Mouse (Mus musculus) lung, postnatal 4 days (tissue): ENCODE measurements at regions not wholly inside any gene's neighbourhood (a gene's known extent, or its start where the extent isn't known, plus 50 kb on each side); places are given as distances from the start of the nearest gene placed in this dataset.
A peak's percentile ranks its signal among the peaks of the same experiment; 100 is the strongest.

ENCODE experiments used
- DNase-seq, 2 experiments: peaks; one replicate each; pipeline ENCODE4 v3.0.0; 2021

DNA sequence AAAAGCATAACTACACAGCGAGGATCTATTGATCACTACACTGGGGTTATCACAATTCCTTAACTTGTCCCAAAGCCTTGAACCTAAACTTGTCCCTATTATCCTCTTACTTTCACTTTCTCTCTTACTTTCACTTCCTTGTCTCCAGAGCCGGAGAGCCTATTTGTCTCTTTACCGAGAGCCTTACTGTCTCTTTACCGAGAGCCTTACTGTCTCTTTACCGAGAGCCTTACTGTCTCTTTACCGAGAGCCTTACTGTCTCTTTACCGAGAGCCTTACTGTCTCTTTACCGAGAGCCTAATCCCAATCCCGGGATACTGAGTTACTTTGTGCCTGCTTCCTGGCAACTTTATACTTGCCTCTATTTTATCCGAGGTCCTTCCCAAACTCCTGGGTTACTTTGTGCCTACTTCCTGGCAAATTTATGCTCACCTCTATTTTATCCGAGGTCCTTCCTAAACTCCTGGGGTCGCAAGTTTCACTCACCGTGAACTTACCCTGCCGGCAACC is 335.3 kb upstream of the Ccng1 start:
- peak in 1 of 2 experiments; percentile 31 for DNase-seq

DNA sequence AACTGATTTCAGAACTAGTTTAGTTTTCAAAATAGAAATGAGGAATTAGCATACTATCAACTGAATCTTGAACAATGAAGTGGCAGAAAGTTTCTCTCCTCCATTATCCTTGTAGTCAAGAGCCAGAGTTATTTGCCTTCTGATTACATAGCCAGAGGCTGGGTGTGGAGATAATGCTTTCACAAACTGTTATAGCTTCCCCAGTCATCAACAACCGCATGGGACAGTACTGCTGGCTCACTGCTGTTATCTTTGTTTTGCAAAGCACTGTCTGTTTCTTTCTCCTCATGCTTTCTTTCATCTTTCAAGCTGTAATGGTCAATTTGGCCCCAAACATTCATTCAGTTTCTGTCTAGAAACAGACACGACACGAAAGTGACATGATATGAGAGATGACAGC is 308.5 kb upstream of the Ccng1 start:
- no peak for DNase-seq

DNA sequence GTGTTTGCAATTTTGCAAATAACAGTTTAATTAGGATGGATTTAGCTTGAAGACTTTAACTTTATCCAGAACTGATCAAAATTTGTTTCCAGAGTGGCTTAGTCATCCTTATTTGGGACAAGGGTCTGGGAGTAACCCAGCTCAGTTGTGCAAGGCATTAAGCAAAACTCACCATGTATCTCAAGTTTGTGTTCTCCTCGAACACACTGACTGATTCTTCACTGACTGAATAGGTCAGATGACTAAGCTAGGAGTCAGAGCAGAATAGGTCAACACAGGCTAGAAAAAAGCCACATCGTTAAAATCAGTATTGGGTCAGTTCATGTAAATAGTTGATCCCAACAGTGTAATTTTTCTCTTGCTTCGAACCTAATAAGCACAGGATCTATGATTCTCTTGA is 302.7 kb upstream of the Ccng1 start:
- DNase-seq = no peak

DNA sequence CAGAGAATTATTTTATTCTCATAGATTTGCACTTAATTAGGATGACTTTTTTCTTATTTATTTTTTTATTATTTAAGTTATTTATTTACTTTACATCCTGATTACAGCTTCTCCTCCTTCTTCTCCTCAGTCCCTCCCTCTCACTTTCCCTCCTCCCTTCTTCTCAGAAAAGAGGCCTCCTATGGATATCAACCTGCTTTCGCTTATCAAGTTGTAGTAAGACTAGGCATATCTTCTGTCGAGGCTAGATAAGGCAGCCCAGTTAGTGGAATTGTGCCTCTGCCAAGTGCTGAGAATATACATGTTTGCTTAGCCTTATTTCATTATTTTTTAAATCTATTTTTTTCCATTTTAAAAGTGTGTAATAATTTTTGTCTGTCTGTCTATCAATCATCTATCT is 274.9 kb upstream of the Ccng1 start:
- no peak for DNase-seq

DNA sequence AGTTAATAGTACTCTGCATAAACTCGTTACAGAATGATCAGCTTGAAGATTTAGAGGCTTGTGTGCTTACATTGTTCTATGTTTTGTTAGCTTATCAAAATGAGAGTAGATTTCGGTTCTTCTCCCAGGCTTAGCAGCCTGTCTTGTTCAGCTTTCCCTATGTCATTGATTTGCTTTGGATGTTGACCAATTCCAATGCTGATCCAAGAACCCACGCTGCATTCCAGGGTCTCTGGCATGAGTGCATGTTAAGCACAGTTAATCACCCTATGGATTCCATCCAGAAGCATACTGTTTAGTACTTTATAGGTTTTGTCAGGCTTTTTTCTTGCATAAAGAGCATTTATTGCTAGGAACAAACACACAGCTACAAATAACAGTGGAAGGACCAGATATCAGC is 255.0 kb upstream of the Ccng1 start:
- DNase-seq = no peak

DNA sequence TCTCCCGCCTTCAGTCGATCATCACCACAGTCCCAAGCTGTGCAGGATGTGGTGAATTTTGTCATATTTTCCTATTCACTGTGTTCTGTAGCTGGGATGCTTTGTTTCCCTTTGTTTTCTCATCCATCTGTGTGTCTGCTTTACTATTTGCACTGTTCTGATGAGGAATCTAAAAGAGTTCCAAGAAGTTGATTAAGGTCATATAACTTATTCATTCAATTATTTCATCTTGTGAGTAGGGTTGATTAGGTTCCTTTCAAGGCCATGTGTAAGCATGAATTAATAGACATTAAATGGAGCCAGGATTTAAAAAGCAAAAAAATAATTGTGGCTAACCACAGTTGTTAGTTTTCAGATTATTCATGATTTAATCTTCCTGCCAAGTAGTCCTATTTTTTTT is 217.7 kb upstream of the Ccng1 start:
- no peak for DNase-seq

DNA sequence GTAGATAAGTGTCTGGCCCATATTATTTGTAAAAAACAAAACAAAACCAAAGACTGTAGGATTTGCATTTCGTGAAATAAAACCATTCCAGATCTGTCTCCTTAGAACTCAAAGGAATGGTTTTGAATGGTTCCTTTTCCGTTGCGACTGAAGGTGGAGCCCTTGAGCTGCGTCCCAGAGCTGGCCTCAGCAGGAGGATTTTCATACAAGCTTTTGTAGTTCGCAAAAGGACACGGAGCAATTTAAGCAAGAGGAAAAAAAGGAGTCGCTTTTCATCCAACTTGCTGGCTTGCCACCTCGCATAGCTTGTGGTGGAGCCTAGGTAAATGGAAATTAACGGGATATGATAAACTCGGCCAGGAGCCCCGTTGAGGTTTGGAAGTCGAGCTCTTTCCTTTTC is 172.1 kb upstream of the Ccng1 start:
- peak in 1 of 2 experiments; percentile 29 for DNase-seq

DNA sequence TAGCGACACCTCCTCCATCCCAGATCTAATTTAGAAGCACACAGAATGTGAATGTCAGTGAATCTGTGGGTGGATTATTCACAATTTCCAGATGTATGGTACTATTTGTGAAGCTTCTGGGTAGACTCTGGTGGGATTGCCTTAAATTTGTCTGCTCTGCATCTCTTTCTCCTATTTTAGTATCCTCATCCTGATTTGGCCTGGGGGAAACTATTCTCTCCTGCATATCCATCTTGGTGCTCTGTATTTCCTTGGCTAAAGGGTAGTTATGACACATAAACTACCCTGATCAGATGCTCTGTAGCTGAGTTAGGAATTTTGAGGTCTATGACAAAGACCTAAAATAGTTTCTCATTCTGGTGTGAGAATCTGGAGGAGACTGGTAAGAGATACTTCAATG is 136.4 kb upstream of the Ccng1 start:
- DNase-seq = no peak

DNA sequence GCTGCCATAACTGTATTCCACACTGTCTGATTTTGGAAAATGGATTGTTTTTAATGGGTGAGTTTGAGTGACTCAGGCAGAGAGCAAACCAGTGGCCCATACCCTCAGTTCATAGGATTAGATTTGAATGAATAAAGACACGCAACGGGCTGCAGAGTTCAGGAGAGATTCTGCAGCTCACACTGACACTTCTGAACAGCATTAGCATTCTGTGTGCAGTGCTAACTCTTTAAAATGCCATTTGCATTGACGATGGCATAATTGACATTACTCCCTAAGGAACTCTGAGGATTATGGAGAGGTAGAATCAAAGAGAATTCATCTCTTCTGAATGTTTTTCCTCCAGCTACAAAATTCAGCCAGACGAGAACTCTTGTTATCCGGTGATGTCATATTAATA is 129.4 kb upstream of the Ccng1 start:
- DNase-seq = no peak

DNA sequence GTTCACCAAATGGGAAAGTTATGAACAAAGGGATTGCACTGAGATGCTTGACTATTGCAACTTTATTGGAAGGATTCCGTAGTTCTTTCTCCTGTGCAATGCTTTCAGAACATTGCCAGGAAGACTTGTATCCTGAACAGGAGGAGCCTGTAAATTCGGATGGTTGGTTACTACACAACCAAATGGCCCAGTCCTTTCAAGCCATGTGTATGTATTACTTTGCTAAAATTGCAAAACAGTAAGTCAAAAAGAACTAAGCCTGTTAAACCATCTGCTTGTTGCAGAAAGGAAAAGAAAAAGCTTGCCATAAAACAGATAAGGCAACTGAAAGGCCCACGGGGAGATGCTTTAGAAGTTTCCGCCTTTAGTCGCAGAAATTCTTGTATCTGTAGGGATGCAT is 124.5 kb upstream of the Ccng1 start:
- no peak for DNase-seq

DNA sequence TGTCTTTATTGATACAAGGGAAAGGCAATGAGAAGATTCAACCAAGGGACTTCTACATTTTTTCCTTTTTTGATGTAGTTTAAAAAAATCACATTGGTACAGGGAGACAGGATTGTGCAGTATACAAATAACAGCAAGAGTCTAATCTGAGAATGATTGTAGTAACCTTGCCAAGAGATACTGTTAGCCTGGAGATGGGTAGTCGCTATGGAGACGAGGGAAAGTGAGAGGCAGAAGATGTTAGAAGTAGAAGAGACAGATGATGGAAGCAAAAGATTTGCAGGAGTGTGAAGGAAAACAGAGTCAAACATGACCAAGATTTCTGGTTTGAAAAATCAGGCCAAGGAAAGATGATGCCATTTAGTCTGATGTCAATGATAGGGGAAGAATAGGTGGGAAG is 117.9 kb upstream of the Ccng1 start:
- DNase-seq = no peak

DNA sequence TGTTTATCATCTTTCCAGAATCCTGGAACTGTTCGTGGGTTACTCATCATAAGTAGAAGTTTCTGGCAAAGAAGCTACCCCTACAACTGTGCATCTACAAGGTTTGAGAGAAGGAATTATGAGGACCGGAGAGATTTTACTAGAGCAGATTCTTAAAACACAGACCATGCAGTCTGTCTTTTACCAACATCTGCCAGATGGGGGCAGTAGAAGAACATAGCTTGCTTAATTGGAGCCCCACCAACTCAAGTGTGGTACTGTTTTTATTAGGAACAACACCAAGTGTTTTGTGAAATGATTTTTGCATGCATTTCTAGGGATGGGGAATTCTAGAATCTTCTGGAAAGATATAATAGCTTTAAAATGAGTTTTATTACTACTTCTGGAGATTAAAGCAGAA is 110.6 kb upstream of the Ccng1 start:
- peak in 1 of 2 experiments; percentile 33 for DNase-seq

DNA sequence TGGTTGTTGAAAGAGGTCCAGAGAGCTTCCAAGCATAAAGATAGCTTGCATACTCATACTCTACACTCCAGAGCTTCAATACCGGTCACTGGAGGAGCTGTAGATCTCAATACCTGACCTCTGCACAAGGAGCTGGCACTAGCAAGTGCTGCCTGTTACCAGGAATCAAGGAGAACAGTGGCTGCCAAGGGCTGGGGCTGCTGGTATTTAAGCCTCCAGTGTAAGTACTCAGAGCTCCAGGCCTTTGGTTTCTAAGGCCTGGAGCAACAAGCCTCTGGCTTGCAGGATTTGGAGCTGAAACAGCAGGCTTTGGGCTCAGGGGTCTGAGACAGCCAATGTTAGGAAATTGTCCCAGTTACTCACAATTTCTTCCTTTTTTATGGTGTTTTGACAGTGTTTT is 96.2 kb upstream of the Ccng1 start:
- DNase-seq = no peak

DNA sequence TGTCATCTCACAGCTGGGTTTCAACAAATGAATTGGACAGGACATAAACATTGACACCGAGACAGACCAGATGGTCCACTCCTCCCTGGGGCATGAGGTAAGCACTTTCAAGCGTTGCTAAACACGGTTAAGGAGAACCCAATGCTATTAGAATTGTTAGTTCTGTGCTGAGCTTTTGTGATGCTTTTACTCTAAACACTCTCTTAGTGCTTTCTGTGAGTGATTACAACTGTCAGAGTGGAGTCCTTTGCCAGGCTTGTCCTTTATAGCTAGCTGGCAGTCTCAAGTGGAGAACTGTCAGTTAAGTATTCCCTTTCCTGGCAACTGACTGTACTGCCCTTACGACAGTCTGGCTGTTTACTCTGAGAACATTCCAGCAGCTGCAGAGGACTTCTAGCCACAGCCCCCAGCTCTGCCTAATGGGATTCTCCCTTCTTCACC is 95.6 kb upstream of the Ccng1 start:
- peak; percentile 24 to 55 for DNase-seq

DNA sequence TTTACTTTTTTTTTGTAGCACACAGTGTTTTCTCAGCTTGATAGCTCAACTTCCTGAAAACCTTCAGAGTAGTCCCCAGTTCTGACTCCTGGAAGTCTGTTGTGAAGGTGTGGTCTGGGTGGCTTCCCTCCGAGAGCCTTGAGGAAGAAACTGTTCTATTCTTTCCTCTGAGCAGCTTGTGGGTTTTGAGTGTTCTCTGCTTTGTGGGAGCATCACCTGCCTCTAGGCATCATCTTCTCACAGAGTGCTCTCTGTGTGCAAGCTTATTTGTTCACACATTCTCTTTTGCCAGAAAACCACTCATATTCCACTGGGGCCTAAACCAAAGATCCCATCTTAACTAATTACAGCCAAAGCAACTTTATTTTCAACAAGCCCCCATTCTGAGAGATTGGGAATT is 91.5 kb upstream of the Ccng1 start:
- no peak for DNase-seq

DNA sequence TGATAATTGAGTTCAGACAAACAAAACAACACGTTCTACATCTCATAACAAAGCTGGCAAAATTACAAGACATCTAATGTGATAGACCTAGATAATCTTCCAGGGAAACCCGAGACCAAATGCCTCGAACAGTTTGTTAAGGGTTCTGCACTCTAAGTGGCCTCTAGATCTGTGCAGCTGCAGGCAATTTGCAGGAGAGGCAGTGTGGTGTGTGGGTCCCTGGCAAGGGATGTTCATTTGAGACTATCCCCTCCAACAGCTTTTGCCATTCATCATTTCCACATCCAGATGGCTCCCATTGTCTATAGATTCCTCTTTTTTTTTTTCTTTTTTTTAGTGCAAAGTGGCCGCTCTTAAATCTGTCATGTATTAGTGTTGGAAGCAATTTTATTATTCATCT is 80.3 kb upstream of the Ccng1 start:
- no peak for DNase-seq
